Mouse (Mus musculus) heart, embryonic 14.5 days (tissue): ENCODE data around the gene Gemin5. TPM values are rescaled to one million over a fixed set of nuclear protein-coding genes. Genes with fewer than 3 reads are reported as not detected.

Experiments
- ATAC-seq: fragments of 200-750 bp; cut with Nextera tagmentation; 2 replicates; pipeline ENCODE4 v1.8.0; 2017; ENCODE audit warnings: low read depth, moderate TSS enrichment; ENCODE audit not compliant: insufficient number of reproducible peaks, insufficient read depth, low FRiP score
- H3K27ac ChIP-seq, 2 experiments: fragments of 200-500 bp in 1 of 2; fragments of 300-500 bp in 1 of 2; sonication (generic) in 1 of 2; replicated peaks in 1 of 2; 2 replicates each; pipeline ENCODE4 v1.5.1; 2012 to 2014; ENCODE audit warnings: low read depth in 2 of 2, low read length in 2 of 2, control low read depth in 1 of 2, mild to moderate bottlenecking in 1 of 2, mixed read lengths in 1 of 2; ENCODE audit not compliant: control insufficient read depth in 1 of 2, insufficient read depth in 1 of 2
- H3K27me3 ChIP-seq: fragments of 300-500 bp; sonication (generic); 2 replicates; pipeline ENCODE4 v1.6.1; 2014; ENCODE audit warnings: mild to moderate bottlenecking, low read length, control low read depth; ENCODE audit not compliant: control insufficient read depth, insufficient read depth
- H3K36me3 ChIP-seq: fragments of 300-500 bp; sonication (generic); 2 replicates; pipeline ENCODE4 v1.6.1; 2014; ENCODE audit warnings: mild to moderate bottlenecking, control low read depth, low read length, mixed read lengths; ENCODE audit not compliant: control insufficient read depth, insufficient read depth
- H3K4me1 ChIP-seq, 2 experiments: fragments of 200-500 bp in 1 of 2; fragments of 300-500 bp in 1 of 2; sonication (generic) in 1 of 2; 2 replicates each; pipeline ENCODE4 v1.6.1; 2012 to 2014; ENCODE audit warnings: low read length in 2 of 2, control low read depth in 1 of 2, mixed read lengths in 1 of 2; ENCODE audit not compliant: control insufficient read depth in 2 of 2, insufficient read depth in 2 of 2
- H3K4me2 ChIP-seq: fragments of 300-500 bp; sonication (generic); 2 replicates; pipeline ENCODE4 v1.6.1; 2014; ENCODE audit warnings: mild to moderate bottlenecking, low read length
- H3K4me3 ChIP-seq, 2 experiments: fragments of 200-500 bp in 1 of 2; fragments of 300-500 bp in 1 of 2; sonication (generic) in 1 of 2; 2 replicates each; pipeline ENCODE4 v1.5.1; 2012 to 2014; ENCODE audit warnings: low read length in 2 of 2, mild to moderate bottlenecking in 2 of 2, control low read depth in 1 of 2, low read depth in 1 of 2, moderate library complexity in 1 of 2; ENCODE audit not compliant: control insufficient read depth in 1 of 2, insufficient read depth in 1 of 2
- H3K9ac ChIP-seq: fragments of 300-500 bp; sonication (generic); 2 replicates; pipeline ENCODE4 v1.6.1; 2014; ENCODE audit warnings: mild to moderate bottlenecking, low read length
- H3K9me3 ChIP-seq: fragments of 300-500 bp; sonication (generic); 2 replicates; pipeline ENCODE4 v1.6.1; 2016; ENCODE audit warnings: low read length, control low read depth; ENCODE audit not compliant: control insufficient read depth
- WGBS: fragments of 180-500 bp; shearing (Covaris S2); extraction: QIAGEN DNeasy Blood & Tissue Kit; methylation state at CpG from one replicate; pipeline ENCODE4 v1.1.7; 2014; 5-methylcytosine and 5-hydroxymethylcytosine counted together
- polyA plus RNA-seq: library from polyadenylated mRNA; unstranded; fragments of >200 nt; fragmentation: Nextera tagmentation; extraction: Ambion mirVana; gene quantifications from 2 replicates; pipeline ENCODE4 v1.2.1, GENCODE M21; 2014

Gemin5 gene
- polyA plus RNA-seq, 1 experiment from 2014 or later, result 14.1 TPM

DNA sequence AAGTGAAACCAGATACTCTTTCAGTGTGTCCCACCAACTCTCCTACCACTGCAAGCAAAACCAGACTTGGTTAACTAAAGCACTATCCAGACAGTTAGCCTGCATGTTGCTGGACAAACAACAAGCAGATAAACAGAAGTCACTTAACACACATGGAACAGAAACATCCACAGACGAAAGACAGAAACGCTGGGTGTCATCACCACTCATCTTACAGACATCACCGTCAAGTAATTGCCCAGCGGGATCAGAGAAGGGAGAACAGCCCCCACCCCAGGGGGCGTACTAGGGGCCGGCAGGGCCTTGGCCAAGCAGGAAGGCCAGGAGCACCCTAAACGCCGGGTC lies 545 bp downstream of the Gemin5 start:
- H3K27ac ChIP-seq, result peak overlapping the region; percentile 30 to 55; a peak in 2 of 4 replicates

GRCm38 (mm10) chr11:58165072-58165471 lies 3.3 kb downstream of the Gemin5 start:
- 94% methylated on average over 2 of the region's 2 CpGs for WGBS
- ATAC-seq, result no peak
- Histone ChIP-seq H3K27me3 (no peaks in the 10 kb centered on the region), H3K4me1 (peaks cover 0 to 4% of the 10 kb centered on the region in 2 experiments; a peak in 2 of 4 replicates), H3K9me3 (no peaks in the 10 kb centered on the region), H3K4me2 (no peak overlapping the region), H3K4me3 (no peak overlapping the region), H3K36me3 (peaks cover 63% of the 10 kb centered on the region), H3K9ac (no peak overlapping the region), H3K27ac (no peak overlapping the region)

More for the DNA sequence above, 545 bp downstream of the Gemin5 start:
- ATAC-seq, result no peak
- 1% methylated on average over 8 of the region's 8 CpGs for WGBS
- Histone ChIP-seq H3K4me3 (peak overlapping the region; percentile 67 to 99), H3K9me3 (no peaks in the 10 kb centered on the region), H3K27me3 (no peaks in the 10 kb centered on the region), H3K36me3 (peaks cover 41% of the 10 kb centered on the region), H3K9ac (peak overlapping the region; percentile 79), H3K4me2 (peak overlapping the region; percentile 74), H3K4me1 (peaks cover 0 to 13% of the 10 kb centered on the region in 2 experiments; a peak in 3 of 4 replicates)

- Histone ChIP-seq H3K9ac (no peak overlapping the region), H3K4me3 (no peak overlapping the region), H3K36me3 (peaks cover 85% of the 10 kb centered on the region), H3K9me3 (no peaks in the 10 kb centered on the region), H3K27me3 (no peaks in the 10 kb centered on the region), H3K27ac (no peak overlapping the region), H3K4me1 (peaks cover 2 to 5% of the 10 kb centered on the region in 2 experiments; a peak in 3 of 4 replicates), H3K4me2 (no peak overlapping the region)
- ATAC-seq, result no peak
- 86% methylated on average over 3 of the region's 3 CpGs for WGBS
These were observed 11.5 kb downstream of the Gemin5 start for GRCm38 (mm10) chr11:58156871-58157270.

- Histone ChIP-seq H3K4me3 (no peak overlapping the region), H3K36me3 (peaks cover 83% of the 10 kb centered on the region), H3K4me2 (no peak overlapping the region), H3K4me1 (peaks cover 2 to 5% of the 10 kb centered on the region in 2 experiments; a peak in 3 of 4 replicates), H3K27me3 (no peaks in the 10 kb centered on the region), H3K27ac (peak overlapping the region in 1 of 2 experiments; percentile 17; a peak in 1 of 4 replicates), H3K9ac (0 out of 2 replicates have a peak overlapping the region, but pooled peaks have one; percentile 21), H3K9me3 (no peaks in the 10 kb centered on the region)
- WGBS, result 51% methylated on average over 9 of the region's 9 CpGs
- no peak for ATAC-seq
These were observed 12.9 kb downstream of the Gemin5 start for GRCm38 (mm10) chr11:58155458-58155857.

DNA sequence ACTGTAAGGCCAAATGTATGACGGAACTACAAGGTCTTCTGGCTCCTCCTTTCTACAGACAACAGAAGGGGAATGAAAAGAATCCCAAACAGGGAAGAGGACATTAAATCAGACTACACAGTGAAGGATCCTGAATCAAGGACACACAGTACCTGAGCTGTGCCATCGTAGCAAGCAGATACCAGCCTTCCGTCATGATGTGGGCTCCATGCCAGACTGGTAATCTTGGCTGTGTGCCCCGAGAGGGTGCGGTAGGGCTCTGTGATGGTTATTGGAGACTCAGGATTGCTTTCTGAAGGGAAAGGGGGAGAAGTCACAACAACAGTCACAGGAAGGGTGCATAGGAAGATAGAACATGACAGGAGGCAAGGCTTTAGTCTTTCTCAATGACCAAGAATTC lies 22.1 kb downstream of the Gemin5 start:
- H3K27me3 ChIP-seq, result no peaks in the 10 kb centered on the region
- 53% methylated on average over 5 of the region's 5 CpGs for WGBS
- ATAC-seq, result no peak
- H3K4me2 ChIP-seq, result no peak overlapping the region
- H3K36me3 ChIP-seq, result peaks cover 91% of the 10 kb centered on the region
- 0 out of 4 replicates have a peak, but pooled peaks cover 2 to 3% of the 10 kb centered on the region in 2 experiments for H3K4me1 ChIP-seq
- H3K4me3 ChIP-seq, result no peak overlapping the region
- H3K9ac ChIP-seq, result no peak overlapping the region
- no peaks in the 10 kb centered on the region for H3K9me3 ChIP-seq
- no peak overlapping the region for H3K27ac ChIP-seq

DNA sequence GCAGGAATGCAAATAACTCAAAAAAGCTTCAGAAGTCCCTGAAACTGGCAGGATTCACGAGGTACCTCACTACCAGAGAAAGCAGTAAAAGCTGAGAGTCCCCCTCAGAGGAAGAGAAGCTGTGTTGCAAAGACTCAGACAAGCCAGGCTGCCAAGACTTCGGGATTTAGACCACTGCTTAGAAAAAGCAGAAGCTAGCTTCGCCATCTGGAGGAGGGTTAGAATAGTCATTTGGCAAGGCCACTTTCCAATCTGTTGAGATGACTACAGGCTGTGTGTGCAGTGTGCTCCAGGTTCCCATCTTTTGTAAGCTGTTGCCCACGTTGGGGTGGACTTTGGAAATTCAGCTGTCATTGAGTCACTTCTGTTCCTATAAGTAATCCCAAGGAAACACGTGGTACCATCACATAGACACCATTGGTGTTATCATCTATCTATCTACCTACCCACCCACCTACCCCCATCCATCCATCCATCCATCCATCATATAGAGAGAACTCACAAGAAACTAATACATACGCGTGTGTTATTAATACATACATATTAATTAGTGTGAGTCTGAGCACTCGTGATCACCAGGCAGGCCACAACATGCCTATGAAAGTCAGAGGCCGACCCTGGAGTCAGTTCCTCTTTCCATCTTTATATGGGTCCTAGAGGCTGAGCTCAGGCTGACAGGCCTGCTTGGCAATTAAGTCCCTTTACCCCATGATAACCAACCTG lies 24.5 kb downstream of the Gemin5 start:
- Histone ChIP-seq H3K4me2 (no peak overlapping the region), H3K27me3 (no peaks in the 10 kb centered on the region), H3K4me3 (no peak overlapping the region), H3K36me3 (peaks cover 89% of the 10 kb centered on the region), H3K27ac (no peak overlapping the region), H3K9ac (no peak overlapping the region), H3K9me3 (no peaks in the 10 kb centered on the region), H3K4me1 (0 out of 4 replicates have a peak, but pooled peaks cover 2 to 3% of the 10 kb centered on the region in 2 experiments)
- WGBS, result 89% methylated on average over 9 of the region's 9 CpGs
- ATAC-seq, result no peak

DNA sequence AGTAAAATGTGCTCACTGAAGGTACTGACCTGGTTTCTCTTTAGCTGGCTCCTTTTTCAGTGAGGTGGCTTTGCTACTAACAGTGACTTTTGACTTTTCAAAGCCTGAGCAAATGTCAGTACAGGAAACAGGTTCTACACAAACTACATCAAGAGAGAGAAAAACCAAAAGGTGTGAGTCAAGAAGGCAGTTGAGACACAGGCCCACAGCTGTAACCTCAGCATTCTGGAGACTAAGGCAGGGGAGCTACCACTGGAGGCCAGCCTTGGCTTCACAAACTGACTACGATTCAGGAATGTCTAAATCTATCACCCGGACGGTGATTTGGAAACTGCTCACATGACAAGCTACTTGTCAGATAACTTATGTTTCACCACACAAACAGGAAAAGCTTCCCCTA lies 28.9 kb downstream of the Gemin5 start:
- no peaks in the 10 kb centered on the region for H3K27me3 ChIP-seq
- no peaks in the 10 kb centered on the region for H3K9me3 ChIP-seq
- no peak overlapping the region for H3K9ac ChIP-seq
- H3K36me3 ChIP-seq, result peaks cover 90% of the 10 kb centered on the region
- no peaks in the 10 kb centered on the region for H3K4me1 ChIP-seq
- H3K27ac ChIP-seq, result no peak overlapping the region
- no peak overlapping the region for H3K4me3 ChIP-seq
- no peak overlapping the region for H3K4me2 ChIP-seq
- WGBS, result 42% methylated on average over 3 of the region's 3 CpGs
- ATAC-seq, result no peak
